Mouse (Mus musculus) kidney, adult 2 months (tissue): ENCODE data around the gene Luzp1.

ENCODE experiments used
- CTCF ChIP-seq: fragments of 200-500 bp; conservative IDR thresholded peaks from 2 replicates; pipeline ENCODE4 v1.5.1; 2011; ENCODE audit warnings: low read depth, mild to moderate bottlenecking, control low read depth, low read length, moderate library complexity, mixed read lengths; ENCODE audit not compliant: insufficient read depth, insufficient read length
- POLR2A ChIP-seq: fragments of 200-500 bp; IDR thresholded peaks from one replicate; pipeline ENCODE4 v1.6.1; 2011; ENCODE audit warnings: low read depth, low read length, control low read depth

DNA sequence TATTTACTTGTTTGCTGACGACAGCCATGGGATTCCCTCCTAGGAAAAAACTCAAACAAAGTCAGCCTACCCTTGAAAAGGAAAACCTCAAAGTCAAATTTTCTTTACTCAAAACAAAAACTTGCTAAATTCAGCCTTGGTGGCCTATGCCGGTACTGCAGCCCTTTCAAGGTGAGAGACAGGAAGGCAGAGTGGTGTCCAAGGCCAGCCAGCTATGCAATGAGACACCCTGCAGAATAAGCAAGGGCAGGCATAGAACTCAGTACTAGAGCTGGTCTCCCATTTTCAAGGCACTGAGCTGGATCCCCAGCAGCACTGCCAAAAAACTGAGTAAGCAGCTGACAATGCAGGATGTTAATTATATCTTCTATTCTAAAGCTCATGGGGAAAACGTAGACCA lies 99.1 kb downstream of the Luzp1 start:
- TF ChIP-seq POLR2A (no peak), CTCF (no peak)
